Mouse (Mus musculus) embryonic fibroblast, embryonic 13.5 days (primary cell): ENCODE data around the gene Tuba1b.

ENCODE experiments used
- CTCF ChIP-seq: IDR thresholded peaks from 2 replicates; pipeline ENCODE4 v1.5.1; 2011; ENCODE audit warnings: mild to moderate bottlenecking, control low read depth, low read length, moderate library complexity, borderline replicate concordance; ENCODE audit not compliant: insufficient read depth
- POLR2A ChIP-seq: IDR thresholded peaks from 2 replicates; pipeline ENCODE4 v1.6.1; 2011; ENCODE audit warnings: low read depth, mild to moderate bottlenecking, control low read depth, low read length, moderate library complexity

- TF ChIP-seq CTCF (no peak), POLR2A (no peak)
These were observed 18.5 kb upstream of the Tuba1b start for GRCm38 (mm10) chr15:98952751-98953400.
